Mouse (Mus musculus): ENCODE data around the gene Atp13a2.

The Atp13a2 gene

GRCm38 (mm10) chr4:141005983-141006382 is 19.3 kb downstream of the Atp13a2 start:
- DNase-seq (ENCODE audit: low read depth): no peak

- no peak for DNase-seq (ENCODE audit: low read depth)
Observed at GRCm38 (mm10) chr4:141008028-141008427, 21.4 kb downstream of the Atp13a2 start.

- DNase-seq (ENCODE audit: low read depth): no peak
Observed at GRCm38 (mm10) chr4:141010118-141010517, 23.4 kb downstream of the Atp13a2 start, which contains the start of gene Mfap2. Gene Mfap2, plus strand, starts transcription at chr4:141010418.

- no peak for DNase-seq (ENCODE audit: low read depth)
Observed at GRCm38 (mm10) chr4:141010526-141010925, 23.9 kb downstream of the Atp13a2 start.

- DNase-seq (ENCODE audit: low read depth): no peak
Observed at GRCm38 (mm10) chr4:141010941-141011429, 24.3 kb downstream of the Atp13a2 start.

- no peak for DNase-seq (ENCODE audit: low read depth)
Observed at GRCm38 (mm10) chr4:141011556-141012328, 25.1 kb downstream of the Atp13a2 start.

- no peak for DNase-seq (ENCODE audit: low read depth)
Observed at GRCm38 (mm10) chr4:141012558-141012957, 25.9 kb downstream of the Atp13a2 start.

GRCm38 (mm10) chr4:141014114-141014513 is 27.4 kb downstream of the Atp13a2 start:
- DNase-seq (ENCODE audit: low read depth): no peak

- no peak for DNase-seq (ENCODE audit: low read depth)
Observed at GRCm38 (mm10) chr4:141014856-141015255, 28.2 kb downstream of the Atp13a2 start.

GRCm38 (mm10) chr4:141015356-141015755 is 28.7 kb downstream of the Atp13a2 start:
- no peak for DNase-seq (ENCODE audit: low read depth)

- no peak for DNase-seq (ENCODE audit: low read depth)
Observed at GRCm38 (mm10) chr4:141016311-141016710, 29.6 kb downstream of the Atp13a2 start.

- no peak for DNase-seq (ENCODE audit: low read depth)
Observed at GRCm38 (mm10) chr4:141017657-141018436, 31.2 kb downstream of the Atp13a2 start.

GRCm38 (mm10) chr4:141020220-141020619 is 33.5 kb downstream of the Atp13a2 start:
- no peak for DNase-seq (ENCODE audit: low read depth)

GRCm38 (mm10) chr4:141020811-141021613 is 34.3 kb downstream of the Atp13a2 start:
- no peak for DNase-seq (ENCODE audit: low read depth)

- DNase-seq (ENCODE audit: low read depth): no peak
Observed at GRCm38 (mm10) chr4:141021614-141021929, 34.9 kb downstream of the Atp13a2 start.

- no peak for DNase-seq (ENCODE audit: low read depth)
Observed at GRCm38 (mm10) chr4:141024052-141024451, 37.4 kb downstream of the Atp13a2 start.

- DNase-seq (ENCODE audit: low read depth): no peak
Observed at GRCm38 (mm10) chr4:141024992-141025391, 38.3 kb downstream of the Atp13a2 start.

GRCm38 (mm10) chr4:141030541-141031206 is 44.0 kb downstream of the Atp13a2 start:
- DNase-seq (ENCODE audit: low read depth): no peak

GRCm38 (mm10) chr4:141031733-141032132 is 45.1 kb downstream of the Atp13a2 start:
- DNase-seq (ENCODE audit: low read depth): peak; percentile 85

GRCm38 (mm10) chr4:141033606-141034549 is 47.2 kb downstream of the Atp13a2 start:
- DNase-seq (ENCODE audit: low read depth): peak; percentile 53

- no peak for DNase-seq (ENCODE audit: low read depth)
Observed at GRCm38 (mm10) chr4:141041117-141041516, 54.4 kb downstream of the Atp13a2 start.

Measured in 416B (cell line).